Mouse (Mus musculus): ENCODE measurements at regions not wholly inside any gene's neighbourhood (a gene's known extent, or its start where the extent isn't known, plus 50 kb on each side); places are given as distances from the start of the nearest gene placed in this dataset.

GRCm38 (mm10) chr19:52199545-52200284 lies 64.4 kb upstream of the Ins1 start:
- TF ChIP-seq CTCF (IDR thresholded peaks at IDR 0.05; ENCODE audit: low read depth) = no peak
- TF ChIP-seq EP300 (IDR thresholded peaks at IDR 0.05; ENCODE audit: low read depth) = no peak

Measured in heart, postnatal 0 days (tissue).